Mouse (Mus musculus) stomach, embryonic 15.5 days (tissue): ENCODE results near the gene Rbm7. TPM values are rescaled to one million over a fixed set of nuclear protein-coding genes. Genes with fewer than 3 reads are reported as not detected.

Source experiments
- ATAC-seq: fragments of 200-750 bp; cut with Nextera tagmentation; 2 replicates; pipeline ENCODE4 v1.8.0; 2017; ENCODE audit warnings: low read depth, moderate number of reproducible peaks, moderate TSS enrichment; ENCODE audit not compliant: insufficient read depth, low FRiP score
- H3K27ac ChIP-seq: fragments of 300-500 bp; sonication (generic); 2 replicates; pipeline ENCODE4 v1.5.1; 2015; ENCODE audit warnings: mild to moderate bottlenecking, inconsistent platforms
- H3K27me3 ChIP-seq: fragments of 300-500 bp; sonication (generic); replicated peaks from 2 replicates; pipeline ENCODE4 v1.6.1; 2015; ENCODE audit warnings: inconsistent platforms
- H3K36me3 ChIP-seq: fragments of 300-500 bp; sonication (generic); 2 replicates; pipeline ENCODE4 v1.6.1; 2015; ENCODE audit warnings: inconsistent platforms
- H3K4me1 ChIP-seq: fragments of 300-500 bp; sonication (generic); 2 replicates; pipeline ENCODE4 v1.6.1; 2015; ENCODE audit warnings: inconsistent platforms
- H3K4me2 ChIP-seq: fragments of 300-500 bp; sonication (generic); 2 replicates; pipeline ENCODE4 v1.6.1; 2015; ENCODE audit warnings: mild to moderate bottlenecking, inconsistent platforms
- H3K4me3 ChIP-seq: fragments of 300-500 bp; sonication (generic); replicated peaks from 2 replicates; pipeline ENCODE4 v1.5.1; 2015; ENCODE audit warnings: inconsistent platforms
- H3K9ac ChIP-seq: fragments of 300-500 bp; sonication (generic); 2 replicates; pipeline ENCODE4 v1.6.1; 2015; ENCODE audit warnings: inconsistent platforms
- H3K9me3 ChIP-seq: fragments of 300-500 bp; sonication (generic); 2 replicates; pipeline ENCODE4 v1.6.1; 2016; ENCODE audit warnings: inconsistent platforms
- WGBS: fragments of 180-500 bp; shearing (Covaris S2); methylation state at CpG from one replicate; pipeline ENCODE4 v1.1.7; 2015; 5-methylcytosine and 5-hydroxymethylcytosine counted together
- microRNA-seq: library from miRNA; unstranded; fragments of <30 nt; microRNA quantifications from one replicate; pipeline ENCODE4, GENCODE M21; 2016
- polyA plus RNA-seq: library from polyadenylated mRNA; unstranded; fragments of >200 nt; fragmentation: Nextera tagmentation; extraction: Ambion mirVana; gene quantifications from 2 replicates; pipeline ENCODE4 v1.2.1, GENCODE M21; 2015

Gene Rbm7
- polyA plus RNA-seq, 1 experiment from 2014 or later, result 112 TPM

DNA sequence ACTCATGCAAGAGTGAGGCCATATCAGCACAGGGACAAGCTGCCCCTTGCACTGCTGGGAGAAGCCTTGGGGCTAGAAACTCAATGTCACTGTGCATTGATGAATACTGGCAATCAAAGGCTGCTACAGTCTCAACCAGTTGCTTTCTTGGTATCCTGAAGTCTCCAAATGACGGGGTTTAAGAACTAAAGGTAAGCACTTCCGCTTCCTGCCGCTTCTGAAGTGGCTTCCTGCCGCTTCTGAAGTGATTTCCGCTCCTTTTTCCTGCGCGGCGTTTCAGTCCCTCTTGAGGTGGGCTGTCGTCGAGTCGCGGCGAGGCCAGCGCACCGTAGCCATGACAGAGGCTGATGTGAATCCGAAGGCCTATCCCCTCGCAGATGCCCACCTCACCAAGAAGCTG lies 45.0 kb downstream of the Rbm7 start:
- no peak overlapping the region for H3K4me2 ChIP-seq

GRCm38 (mm10) chr9:48447783-48448209 lies 47.3 kb downstream of the Rbm7 start:
- Histone ChIP-seq H3K4me1 (no peaks in the 10 kb centered on the region), H3K36me3 (no peaks in the 10 kb centered on the region), H3K4me3 (no peak overlapping the region), H3K9ac (no peak overlapping the region), H3K9me3 (no peaks in the 10 kb centered on the region), H3K27me3 (no peaks in the 10 kb centered on the region), H3K27ac (no peak overlapping the region), H3K4me2 (no peak overlapping the region)
- ATAC-seq, result no peak
- WGBS, result 35% methylated on average over 5 of the region's 5 CpGs

More for the DNA sequence above, 45.0 kb downstream of the Rbm7 start:
- Histone ChIP-seq H3K4me1 (no peaks in the 10 kb centered on the region), H3K9ac (no peak overlapping the region), H3K4me3 (no peak overlapping the region), H3K36me3 (no peaks in the 10 kb centered on the region), H3K27ac (no peak overlapping the region), H3K27me3 (no peaks in the 10 kb centered on the region), H3K9me3 (no peaks in the 10 kb centered on the region)
- no peak for ATAC-seq
- 87% methylated on average over 17 of the region's 17 CpGs for WGBS

DNA sequence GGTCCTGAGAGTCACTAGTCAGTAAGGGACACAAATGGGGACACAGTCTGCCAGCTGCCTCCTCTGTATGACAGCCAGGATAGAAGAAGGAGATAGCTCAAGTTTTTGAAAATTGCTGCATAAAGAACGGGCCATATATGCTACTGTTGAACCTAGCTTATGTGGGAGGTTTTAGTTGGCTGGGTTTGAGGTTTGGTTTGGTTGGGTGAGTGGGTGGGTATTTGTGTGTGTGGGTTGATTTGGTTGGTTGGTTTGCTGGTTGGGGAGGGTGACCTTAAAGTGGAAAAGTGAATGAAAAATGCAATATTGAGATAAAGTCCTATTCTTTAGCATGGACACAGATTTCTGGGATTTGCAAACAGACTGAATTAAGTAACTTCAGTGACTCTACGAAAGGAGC lies 50.3 kb downstream of the Rbm7 start:
- Histone ChIP-seq H3K36me3 (no peaks in the 10 kb centered on the region), H3K4me1 (no peaks in the 10 kb centered on the region), H3K27ac (no peak overlapping the region), H3K4me3 (no peak overlapping the region), H3K4me2 (no peak overlapping the region), H3K27me3 (no peaks in the 10 kb centered on the region), H3K9me3 (no peaks in the 10 kb centered on the region), H3K9ac (no peak overlapping the region)
- 66% methylated on average over 2 of the region's 2 CpGs for WGBS
- no peak for ATAC-seq

GRCm38 (mm10) chr9:48443873-48444272 lies 51.2 kb downstream of the Rbm7 start:
- no peak overlapping the region for H3K9ac ChIP-seq
- ATAC-seq, result no peak
- H3K36me3 ChIP-seq, result no peaks in the 10 kb centered on the region
- no peak overlapping the region for H3K27ac ChIP-seq
- H3K4me2 ChIP-seq, result no peak overlapping the region
- no peaks in the 10 kb centered on the region for H3K27me3 ChIP-seq
- no peaks in the 10 kb centered on the region for H3K4me1 ChIP-seq
- H3K4me3 ChIP-seq, result no peak overlapping the region
- no peaks in the 10 kb centered on the region for H3K9me3 ChIP-seq
- WGBS, result 67% methylated on average over 1 of the region's 1 CpGs

Small RNA genes within 50 kb of the gene (microRNA-seq; reads per million reads assigned to microRNA genes)
- not detected for gene Gm23653

Other genes with a start within 250 kb of the Rbm7 start
- gene Nxpe2, start 141.8 kb downstream of the Rbm7 start, polyA plus RNA-seq, result 4.4 and 11.1 TPM in 2 replicates
- 140 and 144 TPM in 2 replicates for gene Rexo2, start 14.7 kb downstream of the Rbm7 start, polyA plus RNA-seq
- gene Gm5617, start 143 bp upstream of the Rbm7 start, polyA plus RNA-seq, result 30.8 and 32.0 TPM in 2 replicates
- 2.1 and 3.5 TPM in 2 replicates for gene Nnmt, start 109.9 kb upstream of the Rbm7 start, polyA plus RNA-seq